Mouse (Mus musculus) thymus, postnatal 14 days (tissue): ENCODE data around the gene Orm2.

Source experiments
- DNase-seq: peaks from one replicate; pipeline ENCODE4 v3.0.0; 2021

Orm2 gene

DNA sequence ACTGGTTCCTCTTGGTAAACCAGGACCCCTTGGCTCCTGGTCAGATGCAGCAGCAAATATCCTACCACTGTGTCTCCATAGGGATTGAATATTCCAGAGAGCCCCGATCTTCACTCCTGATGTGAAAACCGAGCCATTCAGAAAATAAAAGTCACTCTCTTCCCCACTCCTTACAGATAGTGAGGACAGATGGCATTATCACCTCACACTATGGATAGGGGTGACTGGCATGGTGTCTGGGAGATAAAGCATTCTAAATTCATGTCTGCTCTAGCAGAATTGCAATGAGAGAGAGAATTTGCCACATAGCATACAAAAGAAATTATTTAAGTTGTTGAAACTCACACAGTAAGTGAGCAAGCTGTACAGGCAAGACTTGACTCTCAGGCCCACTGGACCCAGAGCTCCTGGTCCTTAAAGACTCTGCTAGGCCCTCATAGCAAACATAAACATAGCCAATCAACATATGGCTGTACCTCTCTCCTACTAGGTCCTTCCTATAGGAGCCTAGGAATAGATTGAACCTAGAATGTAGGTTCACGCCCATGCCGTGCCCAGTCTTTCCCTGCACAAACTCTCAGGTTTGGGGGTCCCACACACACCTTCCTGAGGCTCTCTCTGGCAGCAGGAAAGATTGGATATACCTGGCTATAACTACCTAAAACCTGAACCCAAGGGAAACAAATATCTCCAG, 20.6 kb downstream of the Orm2 start:
- no peak for DNase-seq

DNA sequence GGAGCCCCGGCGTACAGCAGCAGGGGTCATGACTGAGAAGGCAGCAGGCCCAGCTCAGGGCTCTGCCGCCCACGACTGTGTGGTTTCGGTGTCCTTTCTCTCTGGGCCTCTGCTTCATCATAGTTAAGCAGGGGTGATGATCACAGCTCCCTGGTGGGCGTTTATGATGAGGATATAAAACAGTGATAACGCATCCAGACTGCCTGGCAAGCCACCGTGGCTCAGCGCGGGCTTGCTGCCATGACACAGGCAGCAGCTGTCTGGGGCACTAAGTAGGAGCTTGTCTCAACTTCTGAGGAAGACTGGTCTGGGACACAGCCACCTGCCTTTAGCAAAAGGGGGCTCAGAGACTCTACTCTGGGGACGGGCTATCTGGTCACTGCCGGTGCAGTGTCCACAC, 21.2 kb downstream of the Orm2 start:
- no peak for DNase-seq

DNA sequence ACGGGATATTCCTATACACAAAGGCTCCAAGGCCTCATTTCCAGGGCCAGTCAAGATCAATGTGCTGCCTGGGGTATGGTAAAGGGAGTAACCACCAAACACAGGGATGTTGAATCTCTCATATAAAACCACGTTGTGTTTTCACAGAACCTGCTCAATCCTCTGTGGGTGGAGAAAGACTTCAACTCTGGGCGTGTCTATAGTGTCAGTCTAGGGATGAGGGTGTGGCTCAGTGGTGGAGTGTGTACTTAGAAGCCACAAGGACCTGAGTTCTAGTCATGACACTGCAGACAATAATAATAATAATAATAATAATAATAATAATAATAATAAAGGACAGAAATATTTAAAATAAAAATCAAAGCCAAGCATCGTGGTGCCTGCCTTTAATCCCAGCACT, 22.0 kb downstream of the Orm2 start:
- no peak for DNase-seq

DNA sequence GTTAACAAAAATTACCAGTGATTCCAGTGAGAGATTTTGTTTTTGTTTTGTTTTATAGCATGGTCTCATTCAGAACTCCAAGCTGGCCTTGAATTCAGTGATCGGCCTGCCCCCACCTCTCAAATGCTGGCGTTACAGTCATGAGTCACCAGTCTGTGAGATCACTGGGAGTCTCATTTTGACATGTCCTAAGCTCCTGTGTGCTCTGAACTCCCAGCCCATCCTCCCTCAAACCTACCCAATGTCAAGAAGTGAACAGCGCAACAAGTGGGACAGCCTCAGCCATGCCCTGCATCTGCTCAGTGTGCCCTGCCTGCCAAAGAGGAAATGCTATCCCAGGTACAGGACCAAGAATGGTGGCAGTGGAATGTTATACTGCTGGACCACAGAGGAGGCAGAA, 23.0 kb downstream of the Orm2 start:
- DNase-seq: no peak

DNA sequence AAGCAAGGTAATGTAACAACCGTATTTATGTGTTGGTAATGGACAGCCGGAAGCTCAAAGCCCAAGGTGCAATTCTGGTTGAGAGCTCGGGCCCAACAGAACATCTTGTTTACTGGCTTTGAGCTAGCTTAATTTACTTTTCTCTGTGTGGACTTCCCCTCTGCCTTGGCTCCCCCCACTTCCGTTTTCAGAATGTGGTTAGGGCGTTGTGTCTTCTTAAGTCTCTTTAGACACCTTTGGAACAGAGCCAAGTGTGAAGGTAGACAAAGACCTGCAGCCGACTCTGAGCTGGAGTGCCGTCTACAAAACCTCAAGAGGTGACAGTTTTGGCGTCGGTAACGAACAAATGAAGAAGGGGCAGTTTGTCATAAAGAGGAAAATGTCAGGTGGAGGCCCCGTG, 23.5 kb downstream of the Orm2 start:
- peak; percentile 88 for DNase-seq

DNA sequence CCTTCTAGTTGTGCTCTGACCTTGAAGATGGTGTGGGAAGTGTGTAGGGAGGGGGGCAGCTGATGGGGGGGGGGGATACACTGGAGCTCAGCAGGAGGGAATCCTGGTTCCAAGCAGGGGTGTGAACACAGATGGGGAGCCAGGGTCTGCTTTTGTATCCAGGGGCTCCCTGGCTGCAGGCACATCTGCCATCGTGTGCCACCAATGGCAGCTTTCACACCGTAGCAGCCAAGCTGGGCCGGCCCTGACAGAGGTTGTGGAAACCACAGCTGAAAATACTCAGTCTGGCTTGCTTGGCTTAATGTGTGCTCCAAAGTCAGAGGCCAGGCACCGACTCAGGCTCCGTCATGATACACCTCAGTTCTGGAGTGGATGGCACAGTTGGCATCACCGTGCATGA, 25.8 kb downstream of the Orm2 start:
- DNase-seq: no peak

DNA sequence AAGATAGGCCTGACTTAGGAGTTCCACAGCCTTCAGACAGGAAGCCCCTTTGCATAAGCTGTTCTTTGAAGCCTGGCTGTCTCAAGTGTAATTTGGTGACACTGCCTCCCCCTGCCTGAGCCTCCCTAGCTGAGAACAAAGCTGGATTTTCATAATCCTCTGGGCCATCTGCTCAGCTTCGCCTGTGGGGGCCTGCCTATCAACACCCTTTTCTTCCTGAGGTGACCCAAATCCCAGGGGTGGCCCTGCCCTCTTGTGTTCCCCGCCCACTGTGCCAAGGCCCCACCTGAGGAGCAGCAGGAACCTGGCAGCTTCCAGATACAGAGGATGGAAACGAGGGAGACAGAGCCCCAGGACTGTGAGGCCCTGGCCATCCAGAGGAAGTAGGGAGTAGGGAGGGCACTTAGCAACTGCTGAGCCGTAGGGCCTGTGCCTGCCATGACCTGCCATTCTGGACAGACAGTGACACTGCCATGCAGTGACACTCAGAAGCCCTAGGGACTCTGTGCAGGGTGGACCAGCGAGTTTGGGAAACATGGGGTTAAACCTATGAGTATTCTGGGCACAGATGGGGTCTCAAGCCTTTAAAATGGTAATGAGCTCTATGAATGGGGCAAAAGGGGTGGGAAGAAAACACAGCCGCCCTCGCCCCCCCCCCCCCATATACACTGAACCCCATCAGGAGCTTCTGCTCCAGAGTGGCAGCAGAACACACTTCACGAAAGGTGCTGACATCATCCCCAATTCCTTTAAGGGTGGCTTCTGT, 27.1 kb downstream of the Orm2 start:
- peak; percentile 70 for DNase-seq

DNA sequence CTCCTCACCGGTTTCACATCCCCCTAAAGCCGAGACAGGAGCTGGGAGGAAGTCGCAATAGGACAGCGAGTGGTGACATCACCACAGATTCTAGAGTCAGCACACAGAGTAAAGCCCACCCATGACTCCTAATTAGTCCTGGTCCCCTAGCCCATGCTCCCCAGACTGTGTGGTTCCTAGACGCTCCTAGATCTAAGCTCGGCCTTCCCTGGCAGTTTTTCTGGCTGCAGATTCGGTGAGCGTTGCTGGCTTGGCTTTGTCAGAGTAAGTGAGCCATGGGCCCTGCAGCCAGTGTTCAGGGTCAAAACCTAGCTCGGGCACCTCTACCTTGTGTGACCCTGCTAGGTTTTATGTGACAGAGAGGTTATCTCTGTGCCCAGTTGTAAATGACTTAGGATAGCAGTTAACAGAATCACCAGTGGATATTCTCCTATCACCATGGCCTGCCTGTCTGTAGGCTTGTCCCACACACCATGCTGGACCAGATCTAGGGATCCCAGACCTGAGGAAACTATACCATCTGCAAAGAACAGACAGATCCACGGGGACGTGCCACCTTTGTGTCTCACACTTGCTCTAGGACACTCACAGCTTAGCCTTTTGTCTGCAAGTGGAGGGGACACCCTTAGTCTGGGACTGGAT, 27.8 kb downstream of the Orm2 start:
- no peak for DNase-seq

DNA sequence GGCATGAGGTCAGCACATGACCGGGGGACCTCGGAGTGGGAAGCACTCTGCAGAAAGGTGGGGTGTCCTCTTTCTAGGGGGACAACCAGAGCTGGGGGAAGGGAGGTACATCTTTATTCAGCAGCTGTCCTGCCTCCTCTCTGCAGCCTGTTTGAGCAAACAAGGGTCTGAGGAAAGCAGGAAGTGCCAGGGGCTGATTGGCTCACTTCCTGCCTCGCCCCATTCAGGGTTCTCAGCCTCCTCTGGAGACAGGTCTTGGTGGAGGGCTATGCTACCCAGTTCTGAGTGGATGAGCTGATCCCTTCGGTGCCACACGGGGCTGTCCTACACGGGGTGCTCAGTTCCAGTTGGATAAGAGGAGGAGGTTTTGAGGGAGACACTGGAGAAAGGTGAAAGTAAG, 29.1 kb downstream of the Orm2 start:
- peak; percentile 74 for DNase-seq

DNA sequence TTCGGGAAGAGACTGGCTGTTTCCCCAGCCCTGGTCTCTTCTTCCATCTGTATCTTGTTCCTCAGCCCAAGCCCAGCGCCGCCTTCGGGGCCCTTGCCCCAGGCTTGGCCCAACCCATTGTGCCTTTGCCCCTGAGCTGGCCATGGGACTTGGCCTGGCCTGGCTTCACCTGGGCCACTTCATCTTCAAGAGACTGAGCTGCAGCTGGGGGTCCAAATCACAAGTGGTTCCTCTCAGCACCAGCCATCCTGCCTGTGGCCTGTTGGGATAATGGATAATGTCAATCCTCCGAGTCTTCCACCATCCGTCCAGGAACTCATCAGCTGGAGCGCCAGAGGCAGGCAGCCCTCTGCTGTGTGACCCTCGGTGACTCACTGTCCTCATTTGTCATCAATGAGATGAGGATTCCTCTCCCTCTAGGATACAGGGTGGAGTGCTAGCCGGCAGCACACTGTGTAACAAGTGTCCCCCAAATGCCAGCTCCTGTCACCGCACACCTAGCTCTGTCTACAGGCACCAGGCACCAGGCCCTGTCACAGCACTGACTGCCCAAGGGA, 35.8 kb downstream of the Orm2 start:
- no peak for DNase-seq

DNA sequence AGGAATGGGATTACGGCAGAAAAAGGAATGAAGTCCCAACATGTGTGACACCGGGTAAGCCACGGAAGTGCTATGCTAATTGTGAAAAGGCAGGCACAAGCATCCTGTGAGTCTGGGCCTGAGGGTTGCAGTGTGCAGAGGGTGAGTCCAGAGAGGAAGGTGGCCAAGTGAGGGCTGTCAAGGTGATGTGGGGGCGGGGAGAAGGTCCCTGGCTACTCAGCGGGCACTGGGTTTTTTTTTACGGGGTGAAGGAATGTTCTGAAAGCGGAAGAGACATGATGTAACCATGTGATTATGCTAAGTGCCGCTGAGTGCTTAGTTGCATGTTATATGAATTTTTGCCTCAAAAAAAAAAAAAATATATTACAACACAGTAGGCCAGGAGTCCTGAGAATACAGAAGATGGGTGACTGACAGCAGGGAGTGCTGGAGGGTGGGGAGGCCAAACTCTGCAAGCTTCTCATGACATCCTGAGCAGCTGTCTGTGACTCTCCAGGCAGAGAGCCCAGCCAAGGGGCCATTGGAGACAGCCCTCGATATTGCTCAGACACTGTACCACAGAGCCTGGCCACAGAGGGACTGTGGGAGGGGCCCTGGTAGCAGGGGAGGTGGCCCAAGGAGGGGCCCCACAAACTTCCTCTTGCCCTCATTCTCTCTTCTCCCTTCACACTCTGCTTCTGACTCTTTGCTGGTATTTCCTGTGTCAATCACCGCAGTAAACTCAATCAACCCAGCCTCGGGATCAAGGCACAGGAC, 36.8 kb downstream of the Orm2 start:
- peak; percentile 70 for DNase-seq

DNA sequence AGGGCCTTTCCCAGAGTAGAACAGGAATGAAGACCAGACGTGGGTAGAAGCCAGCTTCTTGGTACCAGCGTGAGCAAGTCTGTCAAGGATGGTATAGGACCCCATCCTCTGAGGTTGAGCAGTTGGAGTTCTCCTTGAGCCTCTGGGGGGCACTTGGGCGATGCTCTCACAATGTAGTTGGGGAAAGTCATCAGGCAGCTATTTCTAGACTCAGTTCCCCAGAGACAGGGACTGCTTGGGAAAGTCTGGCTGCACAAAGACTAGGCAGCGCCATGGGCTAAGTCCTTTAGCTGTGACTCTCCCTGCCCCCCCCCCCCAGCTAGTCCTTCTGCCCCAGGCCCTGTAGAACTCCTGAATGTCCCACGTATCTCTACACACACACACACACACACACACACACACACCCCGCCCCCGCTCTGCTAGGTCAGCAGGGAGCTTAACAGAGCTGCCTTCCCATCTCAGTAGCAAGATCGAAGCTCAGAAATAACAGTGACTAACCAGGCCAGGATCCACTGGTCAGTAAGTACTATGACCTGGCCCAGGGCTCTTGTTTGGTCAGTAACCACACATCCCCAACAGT, 37.5 kb downstream of the Orm2 start:
- DNase-seq: no peak

DNA sequence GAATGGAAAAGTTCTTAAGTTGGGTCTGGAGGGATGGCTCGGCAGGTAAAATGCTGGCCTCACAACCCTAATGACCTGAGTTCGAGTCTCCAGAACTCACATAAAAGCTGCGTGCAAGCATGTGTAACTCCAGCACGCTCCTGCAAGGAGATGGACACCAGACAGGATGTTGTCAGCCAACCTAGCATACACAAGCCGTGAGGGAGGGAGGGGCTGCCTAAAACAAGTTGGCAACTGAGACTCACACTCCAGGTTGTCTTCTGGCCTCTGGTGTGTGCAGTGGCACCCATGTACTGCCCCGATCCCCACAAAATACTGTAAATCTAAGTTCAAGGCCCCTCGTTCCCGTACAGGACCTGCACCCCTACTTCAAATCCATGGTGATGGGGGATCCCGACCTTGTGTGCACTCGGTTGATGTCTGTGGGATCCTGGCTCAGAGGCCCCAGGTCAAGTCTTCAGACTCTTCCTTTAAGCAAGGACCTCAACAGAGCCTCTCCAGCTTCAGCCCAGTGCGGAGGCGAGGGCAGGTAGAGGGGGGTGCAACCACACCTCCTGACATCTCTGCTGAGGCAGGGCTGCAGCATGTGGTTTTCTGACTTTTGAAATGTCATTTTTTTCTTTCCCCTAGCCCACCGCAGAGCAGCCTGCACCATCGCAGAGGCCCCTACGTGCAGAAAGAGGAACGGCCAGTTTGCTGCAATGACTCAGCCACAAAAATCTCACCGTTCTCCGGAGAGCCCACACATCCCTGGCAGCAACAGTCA, 38.5 kb downstream of the Orm2 start:
- DNase-seq: peak; percentile 71

DNA sequence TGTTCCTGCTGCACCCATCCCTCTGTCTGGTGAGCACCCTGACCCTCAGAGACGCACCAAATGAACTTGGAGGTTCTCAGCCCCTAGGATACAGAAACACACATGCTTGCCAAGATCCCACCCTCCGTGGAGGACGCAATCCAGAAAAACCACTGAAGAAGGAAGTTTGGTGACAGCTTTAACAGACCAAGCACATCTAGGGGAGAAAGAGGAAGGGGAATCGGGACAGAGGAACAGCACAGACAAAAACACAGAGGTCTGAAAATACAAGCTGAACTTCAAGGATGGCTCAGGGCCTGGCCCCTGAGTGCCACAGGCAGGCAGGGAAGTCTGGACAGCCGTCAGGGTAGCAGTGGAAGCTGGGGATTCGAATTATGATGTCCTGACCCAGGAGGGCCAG, 39.4 kb downstream of the Orm2 start:
- no peak for DNase-seq

DNA sequence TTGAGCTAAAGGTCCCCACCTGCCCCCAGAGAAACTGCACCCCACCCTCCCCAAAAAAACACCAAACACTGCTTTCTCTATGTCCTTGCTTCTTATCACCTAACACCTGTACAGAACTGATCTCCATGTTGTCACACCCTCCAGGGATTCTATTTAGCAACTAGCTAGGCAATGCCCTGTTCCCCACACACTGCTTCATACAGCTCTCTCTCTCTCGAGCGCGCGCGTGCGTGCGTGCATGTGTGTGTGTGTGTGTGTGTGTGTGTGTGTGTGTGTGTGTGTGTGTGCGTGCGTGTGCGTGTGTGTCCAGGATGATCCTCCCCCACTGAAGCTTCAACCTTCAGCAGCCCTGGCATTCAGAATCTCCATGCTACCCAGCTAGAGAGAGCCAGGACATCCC, 39.8 kb downstream of the Orm2 start:
- DNase-seq: peak; percentile 39

DNA sequence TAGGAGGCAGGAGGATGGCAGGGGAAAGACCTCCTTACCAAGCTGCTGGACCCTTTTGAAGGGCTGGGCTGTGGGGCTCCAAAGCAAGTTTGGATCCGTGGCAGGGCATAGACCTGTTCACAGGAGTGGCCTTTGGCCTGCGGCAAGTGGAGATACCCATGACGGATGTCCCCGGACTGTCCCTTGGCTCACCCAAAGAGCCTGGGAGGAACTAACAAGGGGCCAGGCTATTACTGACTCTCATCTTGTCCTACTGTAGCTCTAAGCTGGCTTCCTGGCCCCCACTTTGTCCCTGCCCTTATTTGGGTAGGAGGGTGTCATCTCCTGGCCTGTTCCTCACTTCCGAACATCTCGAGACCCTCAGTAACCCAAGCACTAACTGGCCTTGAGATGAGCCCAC, 40.3 kb downstream of the Orm2 start:
- peak; percentile 36 for DNase-seq

DNA sequence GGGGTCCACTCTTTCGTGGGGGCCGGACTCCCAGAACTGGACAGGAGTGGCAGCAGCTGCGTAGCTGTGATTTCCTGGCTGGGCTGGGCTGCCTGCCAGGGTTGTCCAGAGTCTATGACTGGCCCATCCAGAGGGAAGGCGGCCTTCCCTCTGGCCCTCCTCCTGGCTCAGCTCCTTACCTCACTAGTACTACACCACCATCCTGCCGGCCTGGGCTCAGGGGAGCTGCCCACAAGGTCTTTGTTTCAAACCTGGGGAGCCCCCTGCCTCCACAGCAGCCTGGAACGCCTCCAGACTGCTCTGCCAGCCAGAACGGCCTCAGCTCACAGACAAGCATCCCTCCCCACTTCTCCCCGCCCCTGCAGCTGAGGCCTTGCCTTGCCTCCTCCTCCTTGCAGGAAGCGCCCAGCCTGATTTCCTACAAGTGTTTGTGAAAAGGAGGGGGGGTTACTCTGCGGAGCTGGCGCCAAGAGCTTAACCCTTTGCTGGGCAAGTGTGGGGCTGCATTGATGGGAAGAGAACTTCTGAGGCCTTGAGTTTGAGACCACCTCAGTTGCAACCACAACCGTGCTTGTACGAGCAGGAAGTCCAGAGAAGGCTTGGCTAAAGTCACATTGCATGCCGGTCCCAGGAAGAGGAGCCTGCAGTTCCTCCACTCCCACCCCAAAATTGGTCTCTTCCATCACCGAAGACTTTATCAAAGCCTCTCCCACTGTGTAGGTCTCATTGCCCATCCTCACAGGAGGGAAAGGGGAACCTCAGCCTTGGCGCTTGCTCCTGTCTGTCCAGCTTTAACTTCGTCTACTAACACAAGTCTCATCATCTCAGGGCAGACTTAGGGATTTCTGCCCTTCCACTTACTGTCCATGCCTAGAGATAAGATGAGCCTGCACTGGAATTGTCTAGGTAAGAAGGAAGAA, 41.1 kb downstream of the Orm2 start, which contains the start of gene Akna:
Akna (minus strand) TSS at position 315 of the 920 bp plus-strand sequence.
- DNase-seq: peak; percentile 89

DNA sequence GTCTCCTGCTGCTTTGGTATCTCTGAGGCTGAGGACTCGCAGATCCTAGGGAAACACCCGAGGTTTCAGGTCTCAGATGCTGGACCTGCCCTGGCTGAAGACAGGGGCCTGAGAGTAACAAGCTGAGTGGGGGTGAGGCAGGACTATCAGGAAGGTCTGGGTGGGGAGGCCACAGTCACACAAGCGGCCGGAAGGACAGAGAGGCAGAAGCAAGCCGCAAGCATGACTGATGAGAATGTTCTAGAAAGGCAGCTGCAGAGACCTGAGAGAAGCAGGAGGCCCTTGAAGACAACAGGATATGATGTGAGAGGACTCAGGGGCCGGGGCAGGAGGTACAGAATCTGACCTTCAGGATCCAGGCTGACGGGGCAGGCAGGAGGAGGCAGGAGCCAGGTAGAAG, 42.0 kb downstream of the Orm2 start:
- DNase-seq: peak; percentile 76

DNA sequence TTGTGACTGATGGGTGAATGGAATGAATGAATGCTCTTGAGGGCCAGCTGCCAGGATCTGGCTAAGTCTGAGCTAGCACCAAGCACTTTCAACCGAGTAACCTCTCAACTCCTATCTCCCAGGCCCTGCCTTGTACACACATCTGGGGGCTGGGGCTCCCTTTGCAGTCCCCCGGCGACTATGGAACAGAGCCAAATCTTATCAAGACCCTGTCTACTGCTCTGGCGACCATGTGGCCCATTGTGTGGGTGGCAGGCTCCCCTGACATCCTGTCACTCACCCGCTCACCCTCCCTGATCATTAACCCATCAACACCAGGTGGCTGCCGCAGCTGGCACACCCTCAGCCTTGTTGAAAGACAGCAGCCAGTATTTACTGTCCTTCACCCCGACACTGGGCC, 42.8 kb downstream of the Orm2 start:
- DNase-seq: peak; percentile 75

DNA sequence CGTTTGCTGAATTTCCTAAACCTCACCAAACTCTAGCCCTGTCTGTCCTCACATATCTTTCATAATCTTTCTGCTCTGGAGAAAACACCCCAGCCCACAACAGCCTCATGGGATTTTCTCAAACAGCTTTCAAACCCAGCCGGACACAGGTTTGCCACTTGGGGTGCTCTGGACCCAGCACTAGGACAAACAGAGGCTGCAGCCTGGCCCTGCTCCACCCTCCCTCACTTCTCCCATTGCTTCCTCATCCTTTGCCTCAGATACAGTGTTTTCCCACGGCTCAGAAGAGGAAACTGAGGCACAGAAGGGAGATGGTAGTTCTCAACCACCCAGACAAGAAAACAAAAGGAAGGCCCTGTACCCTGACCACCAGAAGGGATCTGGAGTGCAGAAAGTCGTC, 43.4 kb downstream of the Orm2 start:
- peak; percentile 20 for DNase-seq

DNA sequence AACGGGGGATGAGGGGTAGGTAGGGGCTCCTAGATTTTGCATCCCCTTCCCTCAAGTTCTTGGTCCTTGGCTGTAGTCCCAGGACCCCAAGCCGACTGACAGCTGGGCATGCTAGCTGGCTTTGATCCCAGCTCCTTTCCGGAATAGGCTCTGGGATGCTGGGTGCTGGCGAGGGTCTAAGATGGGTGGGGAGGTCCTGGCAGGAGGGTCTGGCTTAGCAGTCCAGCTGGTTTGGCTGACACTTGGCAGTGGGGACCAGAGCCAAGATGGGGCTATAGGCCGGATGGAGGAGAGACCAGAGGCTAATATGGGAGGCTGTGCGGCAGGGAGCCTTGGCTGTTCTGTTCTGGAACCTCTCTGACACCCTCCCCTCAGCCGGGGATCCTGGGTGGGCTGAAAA, 46.0 kb downstream of the Orm2 start:
- no peak for DNase-seq
